Mouse (Mus musculus): ENCODE results near the gene Macrod1. TPM values are rescaled to one million over a fixed set of nuclear protein-coding genes. Genes with fewer than 3 reads are reported as not detected.
A peak's percentile ranks its signal among the peaks of the same experiment; 100 is the strongest.

The Macrod1 gene
- polyA plus RNA-seq, 1 experiment from 2014 or later: 16.0 TPM

DNA sequence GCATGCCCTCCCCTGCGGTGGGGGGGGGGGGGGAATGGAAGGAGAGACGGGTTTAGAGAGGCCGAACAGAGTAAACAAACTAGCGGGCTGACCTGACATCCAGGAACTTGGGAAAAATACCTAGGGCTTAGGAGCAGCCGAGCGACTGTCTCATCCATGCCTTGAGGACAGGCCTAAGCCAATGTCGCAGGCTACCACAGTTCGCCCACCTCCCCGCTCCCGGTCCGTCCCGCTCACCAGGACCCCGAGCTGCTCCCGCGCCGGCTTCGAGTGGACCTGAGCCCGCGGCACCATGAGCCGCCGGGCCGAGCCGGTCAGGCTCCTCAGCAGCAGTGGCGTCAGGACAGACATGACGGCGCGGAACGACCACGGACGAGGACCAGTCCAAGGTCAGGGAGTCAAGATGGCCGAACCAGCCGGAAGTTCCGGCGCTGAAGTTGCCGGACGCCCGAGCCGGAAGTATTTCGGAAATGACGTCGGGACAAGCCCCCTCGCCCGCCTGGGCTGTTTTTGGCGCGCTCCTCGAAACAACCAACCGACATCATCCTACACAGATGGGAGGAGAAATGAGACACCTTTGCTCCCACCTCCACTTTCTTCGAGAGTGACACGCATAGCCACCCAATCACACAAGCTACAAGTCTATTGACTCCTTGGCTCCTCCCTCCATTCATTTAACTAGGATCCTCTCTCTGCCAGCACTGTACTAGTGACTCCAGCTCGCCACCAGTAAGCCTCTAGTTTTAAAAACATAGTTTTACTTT is 160.7 kb downstream of the Macrod1 start, which contains the start of gene Cox8a:
TSS of gene Cox8a (minus strand) at position 455 of the 764 bp plus-strand sequence.
- Histone ChIP-seq H3K9me3 (ENCODE audit: low read length) (no peaks in the 10 kb centered on the region), H3K27me3 (replicated peaks; ENCODE audit: insufficient read depth, low read length) (no peaks in the 10 kb centered on the region), H3K9ac (replicated peaks; ENCODE audit: low read depth) (peak within 1 kb of the TSS; percentile 82), H3K4me2 (replicated peaks; ENCODE audit: low read depth, low read length) (peak within 1 kb of the TSS; percentile 78), H3K4me3 (ENCODE audit: low read depth, low read length) (peak within 1 kb of the TSS; percentile 90), H3K4me1 (ENCODE audit: insufficient read depth, low read depth, low read length) (peaks cover 17% of the 10 kb centered on the region; the same call in 1 of the 2 replicates), H3K27ac (ENCODE audit: low read length) (peak within 1 kb of the TSS; percentile 83), H3K36me3 (ENCODE audit: insufficient read depth, low read length) (no peaks in the 10 kb centered on the region; the same call in 1 of the 2 replicates)
- WGBS: under 1% methylated on average over 49 of the region's 50 CpGs
- DNase-seq (ENCODE audit: low spot score) (peak; percentile 99), ATAC-seq (peak; percentile 97)
- TF ChIP-seq CTCF (IDR thresholded peaks at IDR 0.05) (no peak), EP300 (IDR thresholded peaks at IDR 0.05) (peak; percentile 41; the same call in 1 of the 2 replicates)

- H3K27ac ChIP-seq (ENCODE audit: low read length): no peak overlapping the region
- 8% methylated on average over 6 of the region's 6 CpGs for whole genome bisulfite sequencing
- peak overlapping the region; percentile 90; the same call in 1 of the 2 replicates for H3K4me3 ChIP-seq (ENCODE audit: low read depth, low read length)
- TF ChIP-seq CTCF (IDR thresholded peaks at IDR 0.05): no peak
- TF ChIP-seq EP300 (IDR thresholded peaks at IDR 0.05): no peak
- no peak for DNase-seq (ENCODE audit: low spot score)
- H3K4me2 ChIP-seq (replicated peaks; ENCODE audit: low read depth, low read length): peak overlapping the region; percentile 78
- H3K4me1 ChIP-seq (ENCODE audit: insufficient read depth, low read depth, low read length): peaks cover 17% of the 10 kb centered on the region; the same call in 1 of the 2 replicates
- ATAC-seq: no peak
- H3K9ac ChIP-seq (replicated peaks; ENCODE audit: low read depth): no peak overlapping the region
- no peaks in the 10 kb centered on the region; the same call in 1 of the 2 replicates for H3K36me3 ChIP-seq (ENCODE audit: insufficient read depth, low read length)
- H3K9me3 ChIP-seq (ENCODE audit: low read length): no peaks in the 10 kb centered on the region
- H3K27me3 ChIP-seq (replicated peaks; ENCODE audit: insufficient read depth, low read length): no peaks in the 10 kb centered on the region
Measured at GRCm38 (mm10) chr19:7217926-7218267, 161.3 kb downstream of the Macrod1 start.

GRCm38 (mm10) chr19:7218753-7219152 is 162.1 kb downstream of the Macrod1 start:
- DNase-seq (ENCODE audit: low spot score) (no peak), ATAC-seq (no peak)
- no peak overlapping the region for H3K27ac ChIP-seq (ENCODE audit: low read length)
- H3K27me3 ChIP-seq (replicated peaks; ENCODE audit: insufficient read depth, low read length): no peaks in the 10 kb centered on the region
- no peak overlapping the region for H3K4me3 ChIP-seq (ENCODE audit: low read depth, low read length)
- TF ChIP-seq EP300 (IDR thresholded peaks at IDR 0.05) (no peak), CTCF (IDR thresholded peaks at IDR 0.05) (no peak)
- H3K9ac ChIP-seq (replicated peaks; ENCODE audit: low read depth): no peak overlapping the region
- H3K4me2 ChIP-seq (replicated peaks; ENCODE audit: low read depth, low read length): no peak overlapping the region
- H3K9me3 ChIP-seq (ENCODE audit: low read length): no peaks in the 10 kb centered on the region
- H3K4me1 ChIP-seq (ENCODE audit: insufficient read depth, low read depth, low read length): peaks cover 17% of the 10 kb centered on the region; the same call in 1 of the 2 replicates
- WGBS: 94% methylated on average over 5 of the region's 5 CpGs
- H3K36me3 ChIP-seq (ENCODE audit: insufficient read depth, low read length): no peaks in the 10 kb centered on the region; the same call in 1 of the 2 replicates

DNA sequence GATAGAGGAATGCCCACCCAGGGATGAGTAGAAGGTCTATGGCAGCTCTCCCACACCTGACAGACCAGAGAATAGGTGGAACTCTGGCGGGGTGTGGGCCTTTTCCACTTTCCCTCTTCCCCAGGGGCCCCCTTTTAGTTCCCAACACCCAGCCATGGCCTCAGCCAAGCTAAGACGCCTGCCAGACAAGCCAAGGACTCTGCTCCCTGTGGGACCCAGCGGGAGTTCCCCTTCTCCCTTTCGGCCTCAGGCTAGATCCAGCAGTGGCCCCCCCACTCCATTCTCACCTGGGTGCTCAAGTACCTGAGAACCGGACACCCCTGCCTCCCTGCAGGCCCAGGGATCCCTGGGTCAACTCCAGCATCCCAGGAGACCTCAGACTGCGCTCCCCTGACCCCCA is 165.6 kb downstream of the Macrod1 start:
- Histone ChIP-seq H3K9ac (replicated peaks; ENCODE audit: low read depth) (no peak overlapping the region), H3K27me3 (replicated peaks; ENCODE audit: insufficient read depth, low read length) (no peaks in the 10 kb centered on the region), H3K4me1 (ENCODE audit: insufficient read depth, low read depth, low read length) (peaks cover 3% of the 10 kb centered on the region; the same call in 1 of the 2 replicates), H3K4me2 (replicated peaks; ENCODE audit: low read depth, low read length) (no peak overlapping the region), H3K36me3 (ENCODE audit: insufficient read depth, low read length) (0 out of 2 replicates have a peak, but pooled peaks cover 6% of the 10 kb centered on the region), H3K4me3 (ENCODE audit: low read depth, low read length) (no peak overlapping the region), H3K9me3 (ENCODE audit: low read length) (no peaks in the 10 kb centered on the region), H3K27ac (ENCODE audit: low read length) (no peak overlapping the region)
- ATAC-seq (no peak), DNase-seq (ENCODE audit: low spot score) (no peak)
- WGBS: 73% methylated on average over 4 of the region's 6 CpGs
- TF ChIP-seq EP300 (IDR thresholded peaks at IDR 0.05) (no peak), CTCF (IDR thresholded peaks at IDR 0.05) (no peak)

DNA sequence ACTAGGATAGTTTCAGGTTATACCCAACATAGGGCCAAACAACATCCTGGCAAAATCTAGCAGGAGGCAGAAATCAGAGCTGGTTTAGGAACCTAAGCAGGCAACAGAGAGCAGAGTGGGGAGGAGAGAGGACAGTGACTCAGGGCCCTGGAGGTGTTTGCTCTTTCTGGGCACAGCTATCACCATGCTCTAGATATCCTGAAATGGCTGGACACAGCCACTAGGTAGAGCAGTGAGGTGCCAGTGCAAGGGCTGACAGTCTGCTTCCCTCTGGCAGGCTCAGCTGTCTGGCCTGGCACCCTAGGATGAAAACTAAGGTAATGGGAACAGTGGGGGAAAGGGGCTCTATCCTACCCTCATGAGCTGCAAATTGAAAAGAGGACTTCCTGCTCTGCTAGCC is 166.9 kb downstream of the Macrod1 start:
- Histone ChIP-seq H3K9ac (replicated peaks; ENCODE audit: low read depth) (no peak overlapping the region), H3K27me3 (replicated peaks; ENCODE audit: insufficient read depth, low read length) (no peaks in the 10 kb centered on the region), H3K4me3 (ENCODE audit: low read depth, low read length) (no peak overlapping the region), H3K36me3 (ENCODE audit: insufficient read depth, low read length) (peaks cover 6% of the 10 kb centered on the region; the same call in 1 of the 2 replicates), H3K4me1 (ENCODE audit: insufficient read depth, low read depth, low read length) (no peaks in the 10 kb centered on the region), H3K27ac (ENCODE audit: low read length) (no peak overlapping the region), H3K9me3 (ENCODE audit: low read length) (no peaks in the 10 kb centered on the region), H3K4me2 (replicated peaks; ENCODE audit: low read depth, low read length) (no peak overlapping the region)
- DNase-seq (ENCODE audit: low spot score) (no peak), ATAC-seq (no peak)
- TF ChIP-seq CTCF (IDR thresholded peaks at IDR 0.05): no peak; the same call in 1 of the 2 replicates
- TF ChIP-seq EP300 (IDR thresholded peaks at IDR 0.05): no peak

GRCm38 (mm10) chr19:7224253-7224652 is 167.6 kb downstream of the Macrod1 start:
- no peaks in the 10 kb centered on the region for H3K9me3 ChIP-seq (ENCODE audit: low read length)
- TF ChIP-seq EP300 (IDR thresholded peaks at IDR 0.05): no peak
- TF ChIP-seq CTCF (IDR thresholded peaks at IDR 0.05): no peak
- DNase-seq (ENCODE audit: low spot score): no peak
- no peaks in the 10 kb centered on the region for H3K27me3 ChIP-seq (replicated peaks; ENCODE audit: insufficient read depth, low read length)
- 88% methylated on average over 3 of the region's 3 CpGs for WGBS
- H3K36me3 ChIP-seq (ENCODE audit: insufficient read depth, low read length): peaks cover 6% of the 10 kb centered on the region; the same call in 1 of the 2 replicates
- no peak for ATAC-seq
- H3K27ac ChIP-seq (ENCODE audit: low read length): no peak overlapping the region
- no peaks in the 10 kb centered on the region for H3K4me1 ChIP-seq (ENCODE audit: insufficient read depth, low read depth, low read length)
- no peak overlapping the region for H3K9ac ChIP-seq (replicated peaks; ENCODE audit: low read depth)
- no peak overlapping the region for H3K4me2 ChIP-seq (replicated peaks; ENCODE audit: low read depth, low read length)
- no peak overlapping the region for H3K4me3 ChIP-seq (ENCODE audit: low read depth, low read length)

Data from lung, postnatal 0 days (tissue).